Mouse (Mus musculus) urinary bladder, postnatal 36 days (tissue): Measurements from ENCODE around the gene Atp8a1.

Experiments
- DNase-seq, 2 experiments: peaks; one replicate each; pipeline ENCODE4 v3.0.0; 2022; ENCODE audit warnings: low spot score in 2 of 2, mixed read lengths in 1 of 2

The Atp8a1 gene

DNA sequence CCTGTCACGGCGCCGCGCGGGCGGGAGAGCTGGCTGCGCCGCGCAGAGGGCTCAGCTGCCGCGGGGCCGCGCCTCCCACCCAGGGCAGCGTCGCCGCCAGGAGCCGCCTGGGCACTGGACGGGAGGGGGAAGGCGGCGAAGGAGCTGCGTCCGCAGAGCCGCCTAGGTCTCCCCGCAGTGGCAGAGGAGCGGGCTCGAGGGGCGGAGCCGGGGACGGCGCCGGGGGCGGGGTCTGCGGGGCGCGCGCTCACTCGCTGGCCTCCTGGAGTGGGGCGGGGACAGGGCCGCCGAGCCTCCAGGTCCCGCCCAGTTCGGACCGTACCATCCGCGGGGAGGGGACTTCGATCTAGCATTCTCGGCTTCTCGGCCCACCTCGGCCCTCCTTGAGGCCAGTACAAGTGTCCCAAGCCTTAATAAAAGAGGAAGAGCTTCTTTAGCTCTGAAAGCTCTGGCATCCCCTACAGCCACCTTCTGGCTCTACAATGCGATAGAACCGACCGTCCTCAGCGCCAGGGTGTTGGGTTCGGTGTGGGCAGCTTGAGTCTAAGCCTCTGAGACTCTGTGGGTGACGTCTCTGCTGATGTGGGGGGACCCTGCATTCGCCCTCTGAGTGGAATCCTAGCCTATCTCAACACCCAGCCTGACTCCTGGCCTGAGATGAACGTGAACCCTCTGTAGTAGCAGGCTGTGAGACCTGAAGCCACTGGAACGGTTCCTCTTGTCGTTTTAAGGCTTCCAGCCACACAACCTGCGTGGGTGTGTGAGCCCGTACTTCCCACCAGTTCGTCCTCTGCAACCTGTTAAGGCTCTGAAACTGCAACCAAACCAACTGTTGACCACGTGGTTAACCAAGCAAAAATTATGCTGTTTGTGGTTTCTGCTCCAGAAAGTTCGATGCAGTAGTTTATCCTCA lies at the start of gene Atp8a1:
TSS of gene Atp8a1 (minus strand) at position 182 of the 913 bp plus-strand sequence.
- DNase-seq = peak; percentile 97 to 98

GRCm38 (mm10) chr5:67884422-67885210 lies 37.4 kb upstream of the Atp8a1 start:
- DNase-seq = no peak

DNA sequence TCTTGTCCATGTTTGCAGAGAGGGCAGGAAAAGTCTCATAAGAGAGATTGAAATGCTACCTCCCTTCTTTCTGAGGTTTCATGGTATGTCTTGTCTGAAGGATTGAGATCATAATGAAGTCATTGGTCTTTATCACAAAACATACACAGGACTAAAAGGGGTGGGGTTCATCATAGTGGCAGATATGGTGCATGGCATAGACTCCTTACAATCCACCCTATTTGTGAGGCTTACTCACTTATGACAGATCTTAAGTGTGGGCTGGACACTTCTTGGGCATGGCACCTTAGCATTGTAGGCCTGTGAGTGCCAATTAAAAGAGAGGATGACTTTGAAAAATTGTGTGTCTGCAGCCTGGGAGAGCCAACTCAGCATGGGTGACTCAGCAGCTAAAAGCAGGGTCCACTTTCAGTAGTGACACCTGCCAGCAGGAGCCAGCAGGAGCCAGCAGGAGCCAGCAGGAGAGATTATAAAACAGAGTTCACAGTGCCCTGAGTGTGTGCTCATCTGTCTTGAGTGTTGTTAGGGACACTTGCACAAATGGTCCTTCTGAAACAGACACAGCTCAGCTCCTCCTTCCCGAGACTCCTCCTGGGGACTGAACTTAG lies 36.4 kb upstream of the Atp8a1 start:
- no peak for DNase-seq

DNA sequence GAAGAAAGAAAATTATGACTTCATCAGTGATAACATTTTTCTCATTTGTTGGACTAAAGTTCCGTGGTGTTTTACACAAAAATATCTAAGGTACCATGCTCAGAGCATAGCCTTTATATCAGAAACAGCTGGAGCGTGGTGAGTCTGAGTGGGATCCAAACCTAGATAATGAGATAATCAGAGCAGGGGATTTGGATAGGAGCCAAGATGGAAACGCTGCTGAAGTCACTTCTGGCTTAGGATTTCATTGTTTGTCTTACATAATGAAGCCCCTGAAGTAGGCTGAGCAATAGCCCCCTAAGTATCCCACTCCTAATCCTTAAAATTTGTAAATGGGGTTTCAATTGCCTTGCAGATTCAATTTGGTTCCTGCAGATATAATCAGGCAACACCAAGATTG lies 24.2 kb upstream of the Atp8a1 start:
- DNase-seq = no peak

GRCm38 (mm10) chr5:67866221-67866620 lies 19.0 kb upstream of the Atp8a1 start:
- DNase-seq = no peak

GRCm38 (mm10) chr5:67865670-67866069 lies 18.4 kb upstream of the Atp8a1 start:
- no peak for DNase-seq

- DNase-seq = no peak
Measured at GRCm38 (mm10) chr5:67864508-67865060, 17.4 kb upstream of the Atp8a1 start.

DNA sequence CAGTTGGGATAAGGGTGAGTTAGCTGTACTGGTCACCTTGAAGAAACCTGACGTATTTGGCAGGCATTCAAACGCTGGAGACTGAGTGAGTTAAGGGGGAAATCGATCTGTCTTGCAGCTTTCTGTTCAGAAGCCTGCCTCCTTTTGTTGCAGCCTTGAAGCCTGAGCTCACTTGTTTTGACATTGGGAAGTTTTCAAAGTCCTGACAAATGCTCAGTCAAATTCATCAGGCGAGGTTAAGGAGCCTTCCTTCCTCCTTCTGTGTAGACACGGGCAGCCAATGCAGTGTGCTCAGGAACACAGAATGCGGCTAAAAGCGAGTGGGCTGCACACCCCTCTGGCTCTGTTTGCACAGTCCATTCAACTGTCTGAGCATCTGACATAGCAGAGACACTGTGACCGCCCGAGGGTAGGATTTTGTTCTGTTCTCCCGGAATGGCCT lies 16.7 kb upstream of the Atp8a1 start:
- no peak for DNase-seq

GRCm38 (mm10) chr5:67854963-67855606 lies 7.9 kb upstream of the Atp8a1 start:
- DNase-seq = no peak

GRCm38 (mm10) chr5:67852860-67853259 lies 5.6 kb upstream of the Atp8a1 start:
- DNase-seq = no peak

DNA sequence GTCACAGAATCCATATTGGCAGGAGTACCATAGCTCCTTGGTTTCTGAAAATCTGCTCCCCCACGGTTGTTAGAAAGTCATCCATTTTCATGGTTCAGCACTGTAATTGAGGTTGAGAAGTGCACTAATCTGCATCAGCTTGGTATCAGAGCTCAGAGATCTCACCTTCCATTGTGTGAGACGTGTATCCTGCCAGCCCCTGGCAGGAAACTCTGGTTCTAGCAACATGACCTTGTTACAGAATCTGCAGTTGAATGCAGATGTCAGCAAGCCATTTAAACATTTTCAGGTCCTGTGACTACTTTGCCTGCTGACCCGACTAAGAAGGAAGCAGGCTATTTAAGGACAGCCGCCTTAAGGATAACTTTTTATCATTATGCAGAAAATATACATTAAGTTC lies 2.2 kb upstream of the Atp8a1 start:
- no peak for DNase-seq

- DNase-seq = no peak
Measured at GRCm38 (mm10) chr5:67848511-67849014, 1.3 kb upstream of the Atp8a1 start.

DNA sequence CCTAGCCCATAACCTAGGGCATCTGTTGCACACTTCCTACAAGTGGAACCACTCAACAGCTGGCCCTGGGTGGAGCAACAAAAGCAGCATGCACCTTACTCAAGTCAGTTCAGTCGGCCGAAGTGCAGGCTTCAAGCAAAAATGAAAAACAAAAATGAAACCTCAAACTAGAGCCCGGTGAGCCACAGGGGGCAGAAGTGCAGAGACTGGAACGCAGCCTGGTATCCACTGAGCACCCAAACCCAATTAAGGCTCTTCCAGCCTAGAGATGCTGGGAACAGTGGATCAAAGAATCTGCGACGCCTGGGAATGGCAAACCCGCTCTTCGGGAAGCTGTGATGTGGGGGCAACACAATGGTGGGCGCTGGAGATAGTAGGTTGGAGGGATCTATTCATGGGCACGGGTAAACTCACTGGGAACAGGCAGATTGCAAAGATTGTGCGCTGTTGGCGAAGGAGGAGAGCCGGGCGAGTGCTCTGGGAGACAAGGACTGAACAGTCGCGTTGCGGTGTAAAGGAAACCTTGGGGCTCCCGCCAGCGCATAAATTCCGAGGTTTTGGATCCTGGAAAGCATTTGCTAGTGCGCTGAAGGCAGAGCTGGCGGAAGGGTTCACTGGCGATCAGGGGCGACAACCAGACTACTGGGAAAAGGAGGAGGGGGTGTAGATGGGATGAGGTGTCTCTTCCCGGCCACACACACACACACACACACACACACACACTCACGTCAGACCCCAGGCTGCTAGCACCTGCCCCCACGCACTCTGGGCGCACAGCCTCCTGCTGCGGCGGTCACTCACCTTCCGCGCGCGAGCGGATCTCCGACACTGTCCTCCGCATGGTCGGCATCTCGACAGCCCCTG lies 641 bp downstream of the Atp8a1 start:
- peak in 1 of 2 experiments; percentile 17 for DNase-seq

DNA sequence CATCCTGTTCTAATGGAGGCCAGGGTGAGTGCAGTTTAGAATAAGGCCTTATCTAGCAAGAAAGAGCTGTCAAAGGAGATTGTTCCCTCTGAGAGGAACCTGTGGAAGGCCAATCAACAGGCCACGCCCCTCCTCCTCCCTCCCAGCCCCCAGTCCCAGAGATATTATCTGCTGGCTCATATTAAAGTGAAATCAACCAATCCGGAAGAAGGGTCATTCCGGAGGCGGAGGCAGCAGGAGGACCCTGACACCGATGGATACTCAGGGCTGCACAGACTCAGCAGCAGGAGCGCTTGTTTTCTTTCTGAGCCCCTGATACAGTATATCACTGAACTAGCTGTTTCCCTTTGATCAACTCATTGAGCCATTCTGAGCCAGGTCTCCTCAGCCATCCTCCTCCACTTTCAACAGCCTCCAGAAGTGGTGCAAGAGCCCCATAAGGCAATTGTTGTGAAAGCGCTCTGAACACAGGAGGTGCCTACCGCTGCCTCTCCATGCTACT lies 2.0 kb downstream of the Atp8a1 start:
- DNase-seq = no peak

- DNase-seq = no peak
Measured at GRCm38 (mm10) chr5:67844070-67844469, 3.2 kb downstream of the Atp8a1 start.

- DNase-seq = no peak
Measured at GRCm38 (mm10) chr5:67842306-67842705, 4.9 kb downstream of the Atp8a1 start.

DNA sequence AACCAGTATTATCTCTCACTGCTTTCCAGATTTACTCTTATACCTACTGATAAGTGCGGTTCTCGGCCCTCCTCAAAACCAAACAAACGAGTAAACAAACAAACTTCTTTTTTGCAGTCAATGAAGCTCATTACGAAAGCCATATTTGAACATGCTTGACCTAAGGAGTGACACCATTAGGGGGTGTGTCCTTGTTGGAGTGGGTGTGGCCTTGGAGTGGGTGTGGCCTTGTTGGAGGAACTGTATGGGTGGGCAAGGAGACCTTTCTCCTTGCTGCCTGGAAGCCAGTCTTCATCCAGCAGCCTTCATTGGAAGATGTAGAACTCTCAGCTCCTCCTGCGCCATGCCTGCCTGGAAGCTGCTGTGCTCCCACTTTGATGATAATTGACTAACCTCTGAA lies 13.4 kb downstream of the Atp8a1 start:
- DNase-seq = no peak

- DNase-seq = no peak
Measured at GRCm38 (mm10) chr5:67831293-67832147, 15.7 kb downstream of the Atp8a1 start.

DNA sequence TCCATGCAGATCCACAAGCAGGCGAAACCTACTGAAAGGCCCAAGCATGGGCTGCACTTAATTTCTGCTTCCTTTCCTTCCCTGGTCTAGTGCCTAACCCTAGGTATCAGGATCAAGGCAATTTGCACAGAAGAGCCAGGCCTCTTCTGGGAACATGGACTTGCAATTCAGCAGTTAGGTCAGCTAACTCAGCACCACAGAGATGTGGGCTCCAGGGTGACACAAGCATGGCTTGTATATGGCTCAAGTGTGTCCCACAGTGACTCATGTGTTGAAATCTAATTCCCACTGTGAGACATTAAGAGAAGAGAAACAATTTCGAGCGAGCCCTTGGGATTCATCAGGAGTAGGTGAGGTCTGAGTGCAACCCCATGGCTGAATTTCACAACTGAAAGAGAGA lies 18.9 kb downstream of the Atp8a1 start:
- no peak for DNase-seq
